Mouse (Mus musculus): ENCODE measurements around the gene Vav3.

Vav3 gene

GRCm38 (mm10) chr3:109352690-109353089, 12.2 kb downstream of the Vav3 start:
- no peak for DNase-seq (ENCODE audit: low spot score in 2 of 2)

DNA sequence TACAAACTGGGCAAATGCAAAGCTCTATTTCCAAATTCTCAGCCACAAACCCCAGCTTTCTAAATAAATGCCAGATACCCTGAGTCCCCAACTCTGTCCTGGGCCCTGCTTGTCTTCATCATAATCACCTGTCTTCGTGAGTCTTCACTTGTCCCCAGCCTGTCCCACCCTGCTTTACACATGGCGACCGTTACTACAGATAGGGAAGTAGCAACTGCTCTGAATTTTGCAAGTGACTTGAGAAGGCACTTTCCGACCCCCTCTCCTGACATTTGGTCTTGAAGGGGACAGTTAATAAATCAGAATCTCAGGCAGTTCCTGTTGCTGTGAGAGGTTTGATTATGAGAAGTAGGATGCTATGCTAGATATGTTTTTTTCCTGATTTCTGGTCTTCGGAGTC, 13.4 kb downstream of the Vav3 start:
- DNase-seq (ENCODE audit: low spot score in 2 of 2) = no peak

- DNase-seq (ENCODE audit: low spot score in 2 of 2) = no peak
These were observed 14.7 kb downstream of the Vav3 start for GRCm38 (mm10) chr3:109355158-109355557.

- DNase-seq (ENCODE audit: low spot score in 2 of 2) = no peak
These were observed 20.3 kb downstream of the Vav3 start for GRCm38 (mm10) chr3:109360746-109361145.

GRCm38 (mm10) chr3:109361882-109362281, 21.4 kb downstream of the Vav3 start:
- DNase-seq (ENCODE audit: low spot score in 2 of 2) = no peak

DNA sequence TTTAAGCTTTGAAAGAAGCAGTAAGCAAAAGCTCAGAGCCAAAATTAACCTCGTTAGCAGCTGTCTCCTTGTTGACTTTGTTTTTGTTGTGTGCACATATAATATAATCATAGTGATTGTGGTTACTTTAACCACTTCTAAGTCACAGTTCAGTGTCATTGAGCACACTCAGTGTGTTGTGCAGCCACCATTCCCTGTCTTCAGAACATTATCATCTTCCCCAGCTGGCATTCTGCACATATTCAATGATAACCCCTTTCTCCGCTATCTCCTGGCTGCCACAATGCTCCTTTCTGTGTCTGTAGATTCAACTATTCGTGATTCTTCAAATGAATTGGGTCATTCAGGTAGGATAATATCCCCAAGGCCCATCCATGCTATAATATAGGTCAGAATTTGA, 21.9 kb downstream of the Vav3 start:
- DNase-seq (ENCODE audit: low spot score in 2 of 2) = no peak

DNA sequence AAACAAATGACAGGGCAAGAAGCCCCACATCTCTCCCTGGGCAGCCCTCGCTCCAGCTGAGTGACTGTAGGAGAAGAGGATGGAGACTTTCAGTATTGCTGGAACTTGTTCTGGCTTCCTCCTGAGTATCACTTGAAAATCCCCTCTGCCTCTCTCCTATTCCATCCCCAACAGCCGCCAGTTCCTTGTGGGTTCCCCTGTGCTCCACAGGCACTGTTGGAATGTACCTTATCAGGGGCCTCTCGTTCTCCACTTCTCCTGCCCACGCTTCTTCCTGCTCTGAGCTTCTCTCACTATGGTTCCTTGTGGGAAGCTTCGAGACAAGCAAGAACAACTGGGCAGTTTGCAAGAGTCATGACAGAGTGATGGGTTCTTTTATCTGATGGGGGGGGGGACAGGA, 23.1 kb downstream of the Vav3 start:
- no peak for DNase-seq (ENCODE audit: low spot score in 2 of 2)

GRCm38 (mm10) chr3:109365875-109366274, 25.4 kb downstream of the Vav3 start:
- no peak for DNase-seq (ENCODE audit: low spot score in 2 of 2)

DNA sequence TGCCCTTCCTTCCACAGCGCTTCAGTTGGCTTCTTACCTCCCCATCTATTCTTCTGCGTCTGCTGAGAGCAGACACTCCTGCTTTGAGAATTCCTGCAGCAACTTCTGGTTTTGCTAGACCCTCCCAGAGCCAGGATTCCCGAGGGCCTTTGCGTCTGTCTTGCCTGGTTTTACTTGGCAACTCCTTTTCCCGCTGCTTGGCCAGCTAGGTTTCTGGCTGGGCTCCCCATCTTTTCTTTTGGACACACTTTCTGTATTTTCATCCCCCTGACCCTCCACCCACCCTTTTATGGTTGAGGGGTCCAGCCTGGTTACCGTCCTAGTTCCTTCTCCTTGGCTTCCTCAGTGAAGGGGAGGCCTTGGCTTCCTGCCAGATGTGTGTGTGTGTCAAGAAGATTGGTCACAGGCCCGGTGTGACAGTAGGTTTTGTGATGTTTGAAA, 26.0 kb downstream of the Vav3 start:
- DNase-seq (ENCODE audit: low spot score in 2 of 2) = no peak

GRCm38 (mm10) chr3:109368383-109369289, 28.2 kb downstream of the Vav3 start:
- DNase-seq (ENCODE audit: low spot score in 2 of 2) = no peak

DNA sequence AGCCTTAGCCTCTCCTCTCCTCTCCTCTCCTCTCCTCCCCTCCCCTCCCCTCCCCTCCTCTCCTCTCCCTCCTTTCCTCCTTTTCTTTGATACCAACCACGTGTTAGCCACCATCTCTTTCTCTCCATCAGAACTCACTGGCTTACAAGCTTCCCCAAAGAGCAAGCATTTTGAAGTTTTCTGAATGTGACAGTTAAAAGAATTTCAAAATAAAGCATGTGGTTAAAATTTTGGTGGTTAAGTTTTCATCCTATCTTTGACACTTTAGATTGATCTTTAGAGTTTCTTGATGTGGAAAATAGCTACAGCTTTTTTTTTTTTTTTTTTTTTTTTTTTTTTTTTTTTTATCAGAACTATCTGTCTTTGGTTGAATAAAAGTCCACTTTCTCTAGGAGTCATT, 31.1 kb downstream of the Vav3 start:
- DNase-seq (ENCODE audit: low spot score in 2 of 2) = no peak

DNA sequence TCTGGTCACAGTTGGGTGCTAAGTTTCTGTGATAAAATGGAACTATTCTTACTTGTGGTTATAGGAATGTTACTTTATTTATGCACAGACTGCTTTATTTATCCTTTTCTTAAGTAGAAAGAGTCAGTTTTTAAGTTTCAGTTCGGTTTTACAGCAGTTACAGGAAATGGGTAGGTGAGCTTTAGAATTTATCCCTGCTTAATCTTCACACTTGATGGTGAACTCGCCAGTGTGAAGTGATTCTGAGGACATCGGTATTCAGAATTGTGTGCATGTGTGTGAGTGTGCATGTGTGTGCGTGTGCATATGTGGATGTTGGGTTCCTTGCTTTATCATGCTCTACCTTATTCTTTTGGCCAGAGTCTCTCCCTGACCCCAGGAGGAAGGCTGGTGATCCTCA, 32.2 kb downstream of the Vav3 start:
- DNase-seq (ENCODE audit: low spot score in 2 of 2) = no peak

- DNase-seq (ENCODE audit: low spot score in 2 of 2) = no peak
These were observed 37.8 kb downstream of the Vav3 start for GRCm38 (mm10) chr3:109378278-109378677.

- no peak for DNase-seq (ENCODE audit: low spot score in 2 of 2)
These were observed 38.2 kb downstream of the Vav3 start for GRCm38 (mm10) chr3:109378684-109379083.

GRCm38 (mm10) chr3:109388730-109389129, 48.3 kb downstream of the Vav3 start:
- no peak for DNase-seq (ENCODE audit: low spot score in 2 of 2)

GRCm38 (mm10) chr3:109401527-109401926, 61.1 kb downstream of the Vav3 start:
- no peak for DNase-seq (ENCODE audit: low spot score in 2 of 2)

DNA sequence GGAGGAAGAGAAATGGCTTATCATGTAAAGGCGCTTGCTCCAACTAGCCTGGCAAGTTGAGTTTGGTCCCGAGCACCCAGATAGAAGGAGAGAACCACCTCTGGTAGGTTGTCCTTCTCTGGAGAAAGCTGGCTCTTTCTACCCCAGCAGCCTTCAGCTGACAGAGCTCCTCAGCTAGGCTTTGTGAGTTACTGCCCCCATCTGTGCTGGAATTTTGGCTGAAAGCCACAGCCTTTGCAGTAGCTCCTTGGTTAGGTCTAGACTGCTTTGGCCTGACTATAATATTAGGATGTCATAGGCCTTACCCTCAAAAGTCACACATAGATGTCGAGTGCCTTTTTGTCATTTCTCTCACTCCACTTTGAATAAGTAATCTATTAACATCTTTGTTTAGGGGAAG, 70.8 kb downstream of the Vav3 start:
- DNase-seq (ENCODE audit: low spot score in 2 of 2) = no peak

DNA sequence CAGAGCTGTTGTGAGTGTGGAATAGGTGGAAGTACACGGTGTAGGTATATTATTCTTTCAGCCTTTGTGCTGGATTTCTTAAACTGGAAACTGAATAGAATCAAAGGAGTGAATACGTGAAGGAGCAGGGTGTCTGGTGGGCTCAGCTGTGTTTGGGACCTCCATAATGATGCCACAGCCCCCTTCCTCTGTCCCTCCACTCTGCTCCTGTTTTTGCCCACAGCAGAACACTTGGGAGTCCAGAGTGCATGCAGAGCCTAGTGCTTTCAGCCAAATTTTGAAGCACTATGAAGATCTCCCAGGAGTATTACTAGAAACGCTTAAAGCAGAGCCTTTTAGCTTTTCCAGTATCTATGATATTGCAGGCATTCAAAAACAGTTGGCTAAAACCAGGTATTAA, 80.0 kb downstream of the Vav3 start:
- DNase-seq (ENCODE audit: low spot score in 2 of 2) = no peak

- no peak for DNase-seq (ENCODE audit: low spot score in 2 of 2)
These were observed 80.6 kb downstream of the Vav3 start for GRCm38 (mm10) chr3:109421019-109421418.

- no peak for DNase-seq (ENCODE audit: low spot score in 2 of 2)
These were observed 83.1 kb downstream of the Vav3 start for GRCm38 (mm10) chr3:109423440-109424079.

- no peak for DNase-seq (ENCODE audit: low spot score in 2 of 2)
These were observed 90.8 kb downstream of the Vav3 start for GRCm38 (mm10) chr3:109431285-109431684.

DNA sequence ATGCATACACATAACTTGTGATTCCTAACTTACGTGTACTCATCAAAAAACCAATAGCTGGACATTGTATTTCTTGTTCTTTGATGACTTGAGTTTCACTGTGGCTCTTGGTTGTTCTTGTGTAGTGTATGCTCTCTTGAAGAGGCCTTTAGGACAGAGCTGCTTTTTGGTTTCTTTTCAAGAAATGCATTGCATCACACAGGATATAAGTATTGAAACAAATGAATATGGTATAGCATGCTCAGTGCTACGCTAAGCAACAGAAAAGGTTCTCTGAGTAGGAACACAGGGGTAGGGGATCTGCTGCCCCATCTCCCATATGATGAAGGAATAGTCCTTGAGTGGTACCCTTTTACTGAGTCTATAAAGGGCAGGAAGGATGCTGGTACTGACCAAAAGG, 98.1 kb downstream of the Vav3 start:
- no peak for DNase-seq (ENCODE audit: low spot score in 2 of 2)

DNA sequence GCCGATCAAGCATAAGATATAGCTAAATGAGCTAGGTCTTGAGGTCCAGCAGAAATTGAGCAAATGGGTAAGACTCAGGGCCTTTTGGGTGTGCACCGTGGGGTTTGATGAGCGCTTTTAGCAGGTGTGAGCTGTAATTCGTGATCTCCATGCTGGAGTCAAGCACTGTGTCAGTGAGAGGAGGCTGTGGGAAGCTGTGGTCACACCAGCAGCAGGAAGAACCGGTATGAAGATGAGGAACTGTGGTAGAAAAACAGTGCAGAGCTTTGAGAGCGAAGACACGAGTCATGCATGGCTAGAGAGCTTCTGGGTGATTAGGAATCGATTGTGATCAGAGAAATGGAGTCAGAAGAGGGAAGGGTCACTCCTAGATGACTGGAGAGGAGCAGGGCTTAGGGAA, 98.8 kb downstream of the Vav3 start:
- DNase-seq (ENCODE audit: low spot score in 2 of 2) = no peak

Measured in spleen, postnatal 14 days (tissue).